In genomic region chr13:85191253-85191652, GRCm38 (mm10) we compare ENCODE assay signal across 24 mouse cellular contexts.
"Had no signal": no experiment of that assay in that cellular context is flagged by ENCODE, and none has a peak within 500 bp of the region (broad histone marks: within the 10 kb centered on the region; RNA-seq: fewer than 3 reads in every experiment).

No protein-coding gene starts in this region.

- DNase-seq: gastrocnemius, adult 2 months; gastrocnemius, postnatal 10 days; gastrocnemius, postnatal 25 days; heart, adult 2 months; heart, postnatal 4 days; kidney, adult 18-20 months; kidney, adult 8-10 months; kidney, postnatal 10 days; kidney, postnatal 25 days; kidney, postnatal 4 days; layer of hippocampus, adult 9-11 months; layer of hippocampus, postnatal 36 days; left cerebral cortex, postnatal 4 days had no signal

- H3K9ac ChIP-seq: heart, embryonic 12.5 days; hindbrain, embryonic 12.5 days; hindbrain, embryonic 14.5 days; intestine, embryonic 15.5 days; limb, embryonic 13.5 days; limb, embryonic 15.5 days; liver, embryonic 14.5 days had no signal

- H3K27ac ChIP-seq: gastrocnemius, adult 2 months; heart, adult 2 months; hindbrain, embryonic 10.5 days; hindbrain, embryonic 12.5 days; hindbrain, embryonic 14.5 days; intestine, embryonic 15.5 days; limb, embryonic 13.5 days; limb, embryonic 15.5 days; liver, embryonic 14.5 days had no signal

- H3K4me1 ChIP-seq: heart, embryonic 12.5 days; intestine, embryonic 15.5 days had no signal

- H3K9me3 ChIP-seq: heart, embryonic 12.5 days; hindbrain, embryonic 10.5 days; hindbrain, embryonic 12.5 days; intestine, embryonic 15.5 days; limb, embryonic 13.5 days; limb, embryonic 15.5 days had no signal

- ATAC-seq: hindbrain, embryonic 16.5 days; inflammation-experienced regulatory T-cells, adult 6 months; intestine, embryonic 15.5 days; intestine, postnatal 0 days had no signal

- H3K4me2 ChIP-seq: heart, embryonic 12.5 days; intestine, embryonic 15.5 days; limb, embryonic 15.5 days had no signal

- H3K4me3 ChIP-seq: gastrocnemius, adult 2 months; heart, adult 2 months; heart, embryonic 12.5 days; hindbrain, embryonic 10.5 days; hindbrain, embryonic 12.5 days; intestine, embryonic 15.5 days; limb, embryonic 13.5 days; limb, embryonic 15.5 days had no signal

- H3K27me3 ChIP-seq: heart, embryonic 12.5 days; hindbrain, embryonic 12.5 days; intestine, embryonic 15.5 days; limb, embryonic 13.5 days; limb, embryonic 15.5 days had no signal
